Mouse (Mus musculus) G1E (cell line): ENCODE data around the gene Dll3.

ENCODE experiments used
- CTCF ChIP-seq: IDR thresholded peaks from 2 replicates; pipeline ENCODE4 v1.5.1; 2012; ENCODE audit warnings: low read depth, low read length, inconsistent platforms, mixed read lengths
- GATA2 ChIP-seq: IDR thresholded peaks from 2 replicates; pipeline ENCODE4 v1.6.1; 2012; ENCODE audit warnings: low read depth, low read length, inconsistent platforms, borderline replicate concordance

DNA sequence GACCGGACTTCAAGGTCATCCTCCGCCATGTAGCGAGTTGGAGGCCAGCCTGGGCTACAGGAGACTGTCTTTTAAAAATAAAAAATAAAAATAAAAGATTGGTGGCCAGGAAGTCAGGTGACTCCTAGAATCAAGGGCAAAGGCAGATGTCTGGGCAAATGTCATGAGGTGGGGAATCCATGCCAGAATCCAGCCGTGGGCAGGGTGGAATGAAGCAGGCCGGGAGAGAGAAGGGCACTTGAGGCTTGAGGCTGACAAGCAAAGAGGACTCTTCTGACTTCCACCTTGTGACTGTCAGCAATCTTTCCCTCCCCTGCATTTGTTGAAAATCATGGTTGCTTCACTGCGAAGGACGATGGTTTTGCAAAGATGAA, 23.8 kb downstream of the Dll3 start:
- TF ChIP-seq CTCF (no peak), GATA2 (no peak)
